Mouse (Mus musculus) lung, postnatal 36 days (tissue): Measurements from ENCODE around the gene Scgb1c1.
A peak's percentile ranks its signal among the peaks of the same experiment; 100 is the strongest.
"Not testable (repeated sequence)": the region's sequence is repeated elsewhere in the genome, so short reads cannot be mapped to it uniquely, and the experiment has no call there.

ENCODE experiments used
- DNase-seq: peaks from one replicate; pipeline ENCODE4 v3.0.0; 2022; ENCODE audit warnings: mixed read lengths

The Scgb1c1 gene

GRCm38 (mm10) chr7:140881696-140882468, 36.5 kb downstream of the Scgb1c1 start, which contains the start of the genes Psmd13 and Sirt3:
Gene Psmd13, plus strand, starts transcription at chr7:140881968.
Gene Sirt3, minus strand, starts transcription at chr7:140882309.
- DNase-seq: peak; percentile 98

GRCm38 (mm10) chr7:140882469-140882803, 37.1 kb downstream of the Scgb1c1 start:
- DNase-seq: no peak

DNA sequence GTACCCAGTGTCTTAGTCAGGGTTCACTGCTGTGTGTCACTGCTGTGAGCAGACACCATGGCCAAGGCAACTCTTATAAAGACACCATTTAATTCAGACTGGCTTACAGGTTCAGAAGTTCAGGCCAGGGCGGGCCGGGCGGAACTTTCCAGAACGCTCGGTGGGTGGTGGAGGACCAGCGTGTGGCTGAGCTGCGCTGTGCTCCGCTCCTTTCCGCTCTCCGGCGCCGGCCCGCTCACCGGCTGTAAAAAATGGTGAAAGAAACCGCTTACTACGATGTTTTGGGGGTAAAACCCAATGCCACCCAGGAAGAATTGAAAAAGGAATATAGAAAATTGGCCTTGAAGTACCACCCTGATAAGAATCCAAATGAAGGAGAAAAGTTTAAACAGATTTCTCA, 45.3 kb downstream of the Scgb1c1 start:
- not testable (repeated sequence) for DNase-seq

DNA sequence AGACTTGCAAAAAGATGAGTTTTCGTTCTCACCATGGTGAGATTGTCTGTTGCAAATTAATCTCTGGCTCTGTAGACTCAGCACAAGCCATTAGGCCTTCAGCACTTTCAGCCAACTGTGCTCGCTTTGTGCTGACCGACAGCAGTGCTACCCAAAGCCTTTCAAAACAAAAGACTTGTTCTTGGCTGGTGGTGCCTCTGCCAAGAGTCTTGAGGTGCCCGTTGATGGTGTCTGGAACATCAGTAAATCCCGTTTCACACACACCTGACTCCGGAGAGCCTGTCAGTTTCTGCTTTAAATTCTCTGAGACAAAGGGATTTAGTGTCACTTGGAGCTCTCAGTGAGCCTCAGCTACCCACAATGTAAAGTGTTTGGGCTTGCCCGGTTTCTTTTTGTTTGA, 48.7 kb downstream of the Scgb1c1 start:
- no peak for DNase-seq

GRCm38 (mm10) chr7:140894611-140895010, 49.3 kb downstream of the Scgb1c1 start:
- no peak for DNase-seq
